Mouse (Mus musculus): ENCODE data around the gene Rbfox3.

The Rbfox3 gene

DNA sequence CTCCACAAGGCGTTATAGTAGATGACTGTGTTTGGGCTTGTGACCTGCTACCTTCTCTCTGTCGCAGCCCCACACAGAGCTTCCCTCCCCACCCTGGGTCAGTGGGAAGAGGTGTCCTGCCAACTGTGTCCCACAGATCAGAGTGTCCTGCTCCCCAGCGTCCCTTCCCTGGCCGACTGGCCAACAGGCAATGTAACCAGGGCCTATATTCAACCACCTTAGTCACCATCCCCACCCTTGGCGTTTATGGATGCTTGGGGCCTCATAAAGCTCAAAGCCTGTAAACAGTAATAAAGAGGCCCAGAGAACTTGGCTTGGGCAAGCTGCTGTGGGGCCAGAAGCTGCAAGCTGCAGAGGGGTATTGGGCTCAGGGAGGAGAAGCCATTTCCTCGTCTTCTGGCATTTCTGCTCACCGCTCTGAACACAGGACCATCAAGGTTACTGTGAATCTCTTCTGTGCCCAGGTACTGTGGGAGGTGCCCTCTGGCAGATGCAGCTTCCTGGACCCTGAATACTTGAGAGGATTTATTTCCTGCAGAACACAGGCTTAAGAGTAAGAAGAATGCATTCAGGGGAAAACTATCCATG, 435.8 kb downstream of the Rbfox3 start:
- no peak for DNase-seq (ENCODE audit: low spot score)

DNA sequence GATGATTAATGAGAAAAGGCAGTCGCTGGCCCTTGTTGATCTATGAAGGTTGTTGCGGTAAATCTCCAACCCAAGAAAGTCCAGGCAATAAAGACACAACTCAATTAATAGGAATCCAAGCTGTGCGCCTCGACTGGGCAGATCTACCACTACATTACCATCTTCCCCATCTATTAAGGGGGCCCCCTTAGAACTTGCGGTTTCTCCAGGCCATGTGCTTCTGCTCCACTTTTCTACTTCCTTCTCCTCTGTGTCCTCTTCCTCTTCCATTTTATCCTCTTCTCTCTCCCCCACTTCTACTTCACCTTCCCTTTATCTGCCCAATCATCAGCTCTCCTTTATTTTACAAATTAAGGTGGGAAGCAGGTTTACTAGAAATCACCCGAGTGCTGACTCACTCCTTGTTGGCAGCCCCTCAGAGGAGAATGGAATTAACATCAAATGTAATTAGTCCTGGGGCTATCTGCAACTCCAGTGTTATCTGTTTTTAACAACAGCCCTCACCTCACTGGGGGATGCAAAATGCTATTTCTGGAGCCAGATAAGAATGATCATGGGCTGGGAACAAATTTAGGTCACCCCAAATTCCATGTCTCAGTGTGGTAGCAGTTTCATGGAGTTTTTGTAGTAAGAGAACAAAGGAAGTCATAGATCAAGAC, 437.4 kb downstream of the Rbfox3 start:
- no peak for DNase-seq (ENCODE audit: low spot score)

DNA sequence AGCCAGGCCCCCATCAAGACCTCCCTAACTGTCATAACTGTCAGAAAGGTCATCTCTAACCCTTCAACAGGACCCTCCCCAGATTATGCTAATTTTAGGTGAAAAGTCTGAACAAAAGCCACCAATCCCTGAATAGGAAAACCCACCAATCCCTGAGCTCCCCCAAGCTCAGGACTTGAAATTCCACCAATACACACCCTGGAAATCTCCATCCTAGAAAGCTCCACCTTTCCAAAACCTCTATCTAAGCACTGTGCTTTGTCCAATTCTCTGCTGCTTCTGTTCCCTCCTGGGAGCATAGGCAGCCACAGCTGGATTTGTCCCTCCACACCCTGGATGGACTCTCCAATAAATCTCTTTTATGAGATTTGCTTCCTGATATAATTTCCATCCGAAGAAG, 438.2 kb downstream of the Rbfox3 start:
- DNase-seq (ENCODE audit: low spot score), result no peak

DNA sequence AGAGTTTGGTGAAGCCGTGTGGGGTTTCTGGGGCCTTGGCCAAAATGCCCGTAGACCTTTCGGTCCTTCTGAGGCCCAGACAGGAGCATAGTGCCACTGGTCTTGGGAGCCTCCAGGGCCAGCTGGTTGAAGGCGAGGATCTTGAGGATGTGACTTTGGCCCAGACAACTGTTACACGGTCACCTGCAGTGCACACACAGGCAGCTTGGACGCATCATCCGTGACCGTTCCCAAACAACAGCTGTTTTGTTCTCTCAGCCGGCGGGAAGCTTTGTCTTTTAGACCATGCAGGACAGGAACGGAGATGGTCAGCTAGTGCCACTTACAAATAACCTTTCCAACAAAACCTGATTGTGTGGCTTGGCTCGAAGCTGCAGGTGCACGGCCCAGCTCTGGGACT, 439.7 kb downstream of the Rbfox3 start:
- no peak for DNase-seq (ENCODE audit: low spot score)

DNA sequence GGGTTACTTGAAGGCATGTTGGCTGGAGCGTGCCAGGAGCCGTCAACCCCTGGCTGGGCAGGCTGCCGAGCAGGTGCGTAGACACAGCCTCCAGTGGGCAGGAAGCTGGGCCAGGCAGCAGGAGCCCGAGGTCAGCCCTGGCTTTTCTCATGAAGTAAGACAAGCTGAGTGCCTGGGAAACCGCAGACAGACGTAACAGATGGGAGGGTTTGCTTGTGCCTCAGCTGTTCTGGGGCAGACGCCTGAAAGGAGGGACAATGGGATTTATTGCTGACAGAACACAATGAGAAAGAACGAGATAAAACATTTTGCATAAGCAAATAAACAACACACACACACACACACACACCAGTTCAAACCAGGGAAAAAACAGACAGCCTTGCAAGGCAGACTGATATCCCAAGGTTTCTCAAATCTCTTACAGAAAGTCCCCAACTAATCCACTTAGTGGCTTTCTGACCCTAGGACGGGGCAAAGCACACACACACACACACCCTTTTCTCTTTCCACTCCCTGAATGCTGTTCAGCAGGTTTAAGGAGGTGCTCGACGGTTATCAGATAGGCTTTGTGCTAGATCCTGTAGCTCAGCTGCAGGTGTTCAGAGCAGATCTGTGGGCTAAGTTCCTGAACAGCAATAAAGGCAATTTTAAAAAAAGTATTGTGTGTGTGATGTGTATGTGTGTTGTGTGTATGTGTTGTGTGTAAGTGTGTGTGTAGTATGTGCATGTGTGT, 441.0 kb downstream of the Rbfox3 start:
- DNase-seq (ENCODE audit: low spot score), result no peak

DNA sequence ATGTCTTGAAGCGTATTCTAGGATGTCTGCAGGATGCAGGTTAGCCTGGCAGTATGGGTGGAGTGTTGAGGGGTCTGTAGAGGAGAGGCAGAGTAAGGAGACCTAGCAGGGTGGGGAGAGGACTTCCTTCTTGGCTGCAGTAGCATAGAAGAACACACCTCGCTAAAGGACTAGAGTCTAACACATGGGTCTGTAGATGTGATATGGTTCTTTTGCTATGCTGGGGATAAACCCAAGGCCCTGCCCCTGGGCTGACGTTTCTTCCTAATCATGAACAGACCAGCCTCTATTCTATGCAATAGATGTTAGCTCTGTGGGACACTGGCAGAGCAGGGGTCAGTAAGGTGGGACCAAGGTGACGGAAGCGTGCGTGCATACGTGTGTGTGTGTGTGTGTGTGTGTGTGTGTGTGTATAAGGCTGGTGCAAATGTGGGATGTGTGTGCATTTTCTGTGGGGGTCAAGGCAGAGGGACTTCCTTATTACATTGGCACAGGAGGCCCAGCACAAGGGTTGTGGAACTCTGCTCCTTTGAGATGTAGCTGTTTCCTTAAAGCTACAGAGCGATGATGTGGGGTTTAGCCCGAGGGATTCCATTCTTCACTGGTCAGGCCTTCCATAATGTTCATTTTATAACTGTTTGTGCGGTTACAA, 441.8 kb downstream of the Rbfox3 start:
- DNase-seq (ENCODE audit: low spot score), result no peak

DNA sequence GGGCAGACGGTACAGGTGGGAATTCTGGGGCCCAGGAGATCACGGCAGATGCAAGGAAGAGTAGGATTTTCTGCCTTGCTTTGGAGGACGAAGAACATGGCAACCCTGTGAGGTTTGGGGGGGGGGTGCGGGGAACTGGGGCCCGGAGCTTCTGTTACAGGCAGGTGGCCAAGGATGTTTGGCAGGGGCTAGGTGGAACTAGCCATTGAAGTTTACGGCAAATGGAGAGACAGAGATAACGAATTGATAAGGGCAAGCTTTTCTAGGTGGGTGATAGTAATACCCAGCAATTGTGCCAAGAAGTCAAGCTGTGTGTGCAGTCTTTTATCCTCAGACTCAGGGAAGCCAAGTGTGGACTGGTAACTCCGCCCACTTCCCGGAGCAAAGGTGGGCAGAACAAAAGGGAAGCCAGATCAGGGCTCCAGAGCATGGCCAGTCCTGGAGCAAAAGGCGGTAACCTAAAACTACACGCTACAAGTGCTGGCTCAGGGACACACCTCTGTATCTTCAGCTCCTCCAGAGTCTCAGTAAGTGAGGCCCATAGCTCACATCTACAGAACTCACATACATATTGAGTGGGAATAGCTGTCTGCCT, 443.9 kb downstream of the Rbfox3 start:
- DNase-seq (ENCODE audit: low spot score), result no peak

DNA sequence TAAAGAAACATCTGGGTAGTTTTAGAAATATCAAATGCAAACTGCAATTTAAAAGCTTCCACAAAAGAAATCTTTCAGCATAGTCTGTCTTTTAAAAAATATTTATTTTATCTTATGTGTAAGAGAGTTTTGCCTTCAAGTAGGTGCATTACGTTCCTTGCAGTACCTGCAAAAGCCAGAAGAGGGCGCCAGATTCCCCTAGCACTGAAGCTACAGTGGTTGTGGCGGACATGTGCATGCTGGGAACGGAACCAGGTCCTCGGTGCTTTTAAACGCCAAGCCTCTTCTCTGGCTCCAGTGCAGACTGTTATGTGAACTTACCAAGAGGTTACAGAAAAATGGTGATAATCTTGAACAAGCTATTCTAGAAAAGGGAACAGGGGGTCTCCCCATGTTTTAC, 451.1 kb downstream of the Rbfox3 start:
- DNase-seq (ENCODE audit: low spot score), result no peak

DNA sequence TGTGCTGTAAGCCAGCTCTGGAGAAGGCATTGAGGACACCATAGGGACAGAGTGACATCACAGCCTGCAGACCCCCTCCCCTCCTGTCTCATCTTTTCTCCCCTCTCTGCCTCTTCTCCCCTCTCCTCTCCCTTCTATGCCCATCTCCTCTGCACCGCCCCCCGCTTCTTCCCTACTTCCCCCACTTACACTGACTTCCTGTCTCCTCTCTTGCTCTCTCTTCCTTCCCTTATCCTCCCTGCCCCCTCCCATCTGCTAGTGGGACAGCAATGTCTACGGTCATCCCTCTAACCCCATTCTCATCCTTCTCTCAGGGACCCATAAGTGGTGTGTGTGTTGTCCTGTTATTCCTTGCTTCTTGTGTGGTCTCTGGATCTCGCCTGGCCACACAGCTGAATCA, 451.9 kb downstream of the Rbfox3 start:
- no peak for DNase-seq (ENCODE audit: low spot score)

DNA sequence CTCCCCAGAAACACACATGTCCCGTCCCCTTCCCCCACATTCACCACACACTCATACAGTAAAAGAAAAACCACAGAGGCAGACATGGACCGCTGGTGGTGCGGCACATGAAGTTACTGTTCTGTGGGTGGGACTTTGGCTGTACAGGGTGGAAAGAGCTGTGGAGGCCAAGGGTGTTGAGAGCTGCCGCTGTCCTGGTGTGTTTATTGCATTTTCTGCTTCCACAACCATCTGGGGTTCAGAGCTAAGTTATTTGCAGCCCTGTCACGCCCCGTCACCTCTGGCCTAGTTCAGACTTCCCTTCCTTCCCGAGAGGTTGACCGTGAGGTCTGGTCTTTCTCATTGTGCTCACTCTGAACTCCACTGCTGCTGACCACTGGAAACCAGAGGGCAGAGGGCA, 452.3 kb downstream of the Rbfox3 start:
- no peak for DNase-seq (ENCODE audit: low spot score)

DNA sequence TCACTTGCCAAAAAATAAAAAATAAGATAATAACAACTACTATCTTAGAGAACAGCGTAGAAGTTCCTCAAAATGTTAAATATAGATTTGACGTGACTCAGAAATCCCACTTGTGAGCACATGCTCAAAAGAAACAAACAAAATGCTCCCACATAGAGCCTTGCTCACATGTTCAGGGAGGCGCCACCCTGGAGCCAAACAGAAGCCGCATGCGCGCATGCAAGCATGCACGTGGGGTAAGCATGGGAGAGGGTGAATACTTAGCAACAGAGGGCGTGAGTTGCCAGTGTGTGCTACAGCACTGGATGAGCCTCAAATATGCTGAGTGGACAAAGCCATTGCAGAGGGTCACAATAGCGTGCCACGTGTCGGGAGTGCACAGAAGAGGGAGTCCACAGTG, 454.5 kb downstream of the Rbfox3 start:
- DNase-seq (ENCODE audit: low spot score), result no peak

DNA sequence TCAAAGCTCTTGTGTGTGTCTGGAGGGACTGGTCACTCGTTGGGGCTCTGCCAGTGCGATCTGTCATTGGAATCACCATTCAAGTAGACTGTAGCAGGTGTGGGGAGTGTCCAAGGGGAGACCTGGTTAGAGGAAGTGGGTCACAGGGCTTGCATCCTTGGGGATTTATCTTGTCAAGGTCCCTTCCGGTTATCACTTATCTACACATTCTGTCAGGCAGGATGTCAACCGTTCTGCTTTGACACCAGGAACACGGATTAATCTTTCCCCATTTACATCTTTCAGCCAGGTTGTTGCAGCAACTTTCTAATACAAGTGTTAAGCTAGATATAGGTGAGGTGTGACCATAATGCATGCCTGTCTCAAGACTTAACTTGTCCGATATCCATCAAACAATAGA, 455.6 kb downstream of the Rbfox3 start:
- no peak for DNase-seq (ENCODE audit: low spot score)

DNA sequence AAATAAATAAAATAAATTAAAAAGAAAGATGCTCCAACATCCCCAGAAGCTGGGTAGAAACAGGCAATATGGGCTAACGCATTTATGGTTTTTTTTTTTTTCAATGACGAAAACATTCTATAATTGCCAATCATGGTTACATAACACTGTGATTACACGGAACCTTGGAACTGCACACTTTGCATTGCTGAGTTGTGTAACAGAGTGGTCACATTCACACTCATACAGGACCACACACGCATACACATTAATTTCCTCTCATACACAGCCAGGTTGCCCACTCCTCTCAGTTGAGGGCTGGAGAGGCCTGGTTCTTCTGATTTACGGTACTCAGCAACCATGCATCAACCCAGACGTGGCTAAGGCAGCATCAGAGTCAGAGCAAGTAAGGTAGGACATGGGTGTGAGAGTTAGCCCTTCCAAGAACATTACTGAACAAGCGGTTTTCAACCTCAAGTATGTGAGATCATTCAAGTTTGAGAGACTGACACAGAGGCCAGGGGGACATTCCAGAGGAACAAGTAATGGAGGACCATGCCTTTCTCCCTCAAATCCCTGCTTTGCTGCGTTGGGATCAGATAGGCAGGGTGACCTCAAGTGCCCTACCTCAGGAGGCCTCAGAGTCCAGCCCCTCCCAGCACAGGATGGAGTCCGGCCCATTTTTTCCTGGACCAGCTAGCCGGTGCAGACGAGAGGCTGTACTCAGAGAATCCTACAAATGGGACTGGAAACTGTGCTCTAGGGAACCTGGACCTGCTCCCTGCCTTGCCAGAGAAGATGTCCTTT, 457.3 kb downstream of the Rbfox3 start:
- no peak for DNase-seq (ENCODE audit: low spot score)

DNA sequence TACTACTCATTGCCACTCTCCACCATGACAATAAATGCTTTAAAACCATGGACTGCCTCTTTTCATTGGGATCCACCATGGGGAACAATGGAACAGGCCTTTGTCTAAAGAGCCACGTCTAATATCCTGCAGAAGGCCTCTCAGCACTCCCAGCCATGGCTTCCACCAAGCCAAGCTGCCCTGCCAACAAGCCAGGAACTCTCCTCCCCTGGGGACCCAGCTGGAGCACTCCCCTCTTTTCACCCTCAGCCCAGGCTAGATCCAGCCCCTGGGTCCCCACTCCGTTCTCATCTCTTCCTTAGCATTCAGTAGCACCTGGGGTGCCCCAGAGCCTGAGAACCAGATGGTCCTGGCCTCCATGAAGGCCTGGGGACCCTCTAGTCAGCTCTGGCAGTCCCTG, 458.4 kb downstream of the Rbfox3 start:
- DNase-seq (ENCODE audit: low spot score), result no peak

DNA sequence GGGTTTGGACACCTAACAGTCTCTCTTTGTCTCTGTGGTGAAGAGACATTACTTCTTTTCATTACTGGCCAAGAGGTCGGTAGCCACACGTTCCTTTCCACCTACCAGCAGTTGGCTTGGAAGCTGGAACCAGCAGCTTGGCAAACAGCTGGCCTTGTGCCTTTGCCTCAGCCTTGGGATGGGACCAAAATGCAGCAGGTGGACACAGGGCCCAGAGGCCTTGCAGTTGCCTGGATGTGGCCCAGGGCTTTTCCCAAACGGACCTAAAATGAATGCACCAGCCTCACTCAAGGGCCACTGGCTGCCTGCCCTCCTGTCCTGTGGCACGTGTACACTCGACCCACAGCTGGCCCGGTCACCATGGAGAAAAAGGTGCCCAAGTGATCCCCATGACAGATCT, 460.2 kb downstream of the Rbfox3 start:
- no peak for DNase-seq (ENCODE audit: low spot score)

DNA sequence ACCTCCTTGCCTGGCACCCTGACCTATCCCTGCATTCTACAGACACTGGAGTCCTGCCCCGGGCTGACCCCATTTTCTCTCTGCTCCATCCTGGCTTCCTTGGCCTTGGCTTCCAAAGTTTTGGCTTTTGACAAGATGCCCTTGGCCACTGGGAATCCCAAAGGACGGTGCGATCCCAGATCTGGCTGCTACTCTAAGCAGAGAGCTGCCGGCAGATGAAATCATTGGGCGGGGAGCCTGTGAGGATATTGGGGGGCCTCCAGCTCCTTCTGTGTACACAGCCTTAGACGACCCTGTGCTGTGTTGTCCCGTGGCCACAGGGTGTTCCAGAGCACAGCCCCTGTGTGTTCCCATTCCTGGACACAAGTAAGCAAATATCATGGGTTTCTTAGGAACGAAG, 463.0 kb downstream of the Rbfox3 start:
- no peak for DNase-seq (ENCODE audit: low spot score)

DNA sequence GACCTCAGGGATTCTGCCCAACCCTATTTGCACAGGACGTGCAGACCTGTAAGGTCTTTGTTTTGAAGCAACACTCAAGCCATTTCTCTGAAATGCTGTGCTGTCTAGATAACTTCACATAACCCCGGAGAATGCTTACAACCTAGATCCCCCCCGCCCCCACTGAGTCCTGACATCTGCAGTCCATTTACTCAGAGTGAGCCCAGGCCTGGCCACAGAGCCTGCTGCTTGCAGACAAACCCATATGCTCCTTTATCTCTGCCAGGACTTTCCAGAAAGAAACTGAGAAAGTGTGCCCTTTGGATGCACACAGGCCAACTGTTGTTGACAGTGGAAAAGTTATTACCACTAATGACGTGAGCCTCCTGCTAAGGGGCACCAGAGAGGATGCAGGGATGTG, 464.1 kb downstream of the Rbfox3 start:
- DNase-seq (ENCODE audit: low spot score), result no peak

DNA sequence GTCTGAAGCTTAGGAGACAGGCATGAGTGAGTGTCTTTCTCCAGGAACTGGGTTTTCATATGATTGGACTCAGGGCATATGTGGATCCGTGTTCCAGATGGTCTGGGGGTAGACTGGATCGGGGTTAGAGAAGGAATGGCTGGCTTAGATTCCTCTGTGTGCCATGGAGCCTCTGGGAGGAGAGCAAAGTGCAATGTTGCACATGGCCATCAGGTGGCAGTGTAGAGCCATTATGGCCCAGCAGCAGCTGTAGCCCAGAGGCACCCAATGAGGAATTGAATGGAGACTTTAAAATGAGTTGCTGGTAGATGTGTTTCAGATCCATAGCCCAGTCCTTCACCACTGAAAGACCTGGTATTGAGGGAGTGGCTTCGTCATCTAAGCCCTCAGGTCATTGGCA, 465.6 kb downstream of the Rbfox3 start:
- no peak for DNase-seq (ENCODE audit: low spot score)

DNA sequence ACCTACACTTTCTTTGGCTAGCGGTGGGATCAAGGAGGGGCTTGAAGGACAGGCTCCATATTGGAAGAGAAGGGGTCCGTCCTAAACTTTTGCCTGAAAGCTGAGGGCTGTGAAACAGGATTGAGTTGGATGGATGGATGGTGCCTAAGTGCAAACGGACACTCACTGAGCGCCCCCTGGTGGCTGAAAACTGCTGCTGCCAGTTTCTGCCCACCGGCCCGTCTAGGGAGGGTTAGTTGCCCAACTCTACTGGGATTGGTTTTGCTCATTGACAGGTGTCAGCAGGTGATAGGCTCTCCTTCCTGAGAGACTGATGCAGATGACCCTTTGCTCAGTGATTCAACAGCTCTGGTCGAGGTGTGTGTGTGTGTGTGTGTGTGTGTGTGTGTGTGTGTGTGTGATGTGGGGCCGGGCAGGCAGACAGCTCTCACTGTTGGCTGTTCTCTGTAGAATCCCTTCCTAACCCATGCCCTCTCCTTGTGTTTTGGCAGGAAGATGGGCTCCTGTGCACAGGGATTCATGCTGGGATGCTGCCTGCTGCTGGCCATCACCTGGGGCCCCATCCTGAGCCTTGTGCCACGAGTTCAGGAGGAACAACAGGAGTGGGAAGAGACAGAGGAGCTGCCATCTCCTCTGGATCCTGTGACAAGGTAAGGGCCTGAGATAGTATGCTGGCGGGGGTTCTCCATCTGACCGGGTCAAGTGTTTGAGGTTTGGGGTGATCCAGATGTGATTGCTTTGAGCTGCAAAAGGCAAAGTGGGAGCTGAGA, 468.0 kb downstream of the Rbfox3 start:
- no peak for DNase-seq (ENCODE audit: low spot score)

DNA sequence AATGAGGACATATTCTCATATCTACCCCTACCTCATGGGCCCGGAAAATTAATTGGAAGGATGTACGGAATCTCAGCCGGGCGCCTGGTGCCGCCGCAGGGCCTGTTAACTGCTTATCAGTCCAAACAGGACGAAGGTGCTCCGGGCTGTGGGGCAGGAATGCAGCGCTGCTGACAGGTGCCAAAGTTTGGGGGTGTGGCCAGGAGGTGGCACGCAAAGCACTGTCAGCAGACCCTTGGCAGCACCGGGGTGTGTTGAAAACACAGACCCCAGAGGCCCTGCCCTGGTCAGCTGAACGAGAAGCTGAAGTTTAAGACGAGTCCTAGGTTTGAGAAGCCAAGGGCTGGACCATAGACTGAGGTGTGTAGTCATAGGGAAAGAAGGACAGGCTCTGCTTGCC, 468.7 kb downstream of the Rbfox3 start:
- no peak for DNase-seq (ENCODE audit: low spot score)

All from urinary bladder, postnatal 10 days (tissue).